Mouse (Mus musculus) heart, embryonic 15.5 days (tissue): Measurements from ENCODE around the gene Txndc11. TPM values are rescaled to one million over a fixed set of nuclear protein-coding genes. Genes with fewer than 3 reads are reported as not detected.
A peak's percentile ranks its signal among the peaks of the same experiment; 100 is the strongest.

Experiments used
- ATAC-seq: fragments of 200-750 bp; cut with Nextera tagmentation; replicated peaks from 2 replicates; pipeline ENCODE4 v1.8.0; 2017; ENCODE audit warnings: low read depth, moderate TSS enrichment; ENCODE audit not compliant: insufficient number of reproducible peaks, insufficient read depth, low FRiP score
- H3K27ac ChIP-seq: fragments of 300-500 bp; sonication (generic); 2 replicates; pipeline ENCODE4 v1.5.1; 2015; ENCODE audit warnings: mild to moderate bottlenecking, inconsistent platforms
- H3K27me3 ChIP-seq: fragments of 300-500 bp; sonication (generic); 2 replicates; pipeline ENCODE4 v1.6.1; 2015; ENCODE audit warnings: inconsistent platforms
- H3K36me3 ChIP-seq: fragments of 300-500 bp; sonication (generic); 2 replicates; pipeline ENCODE4 v1.6.1; 2015; ENCODE audit warnings: mild to moderate bottlenecking, inconsistent platforms
- H3K4me1 ChIP-seq: fragments of 300-500 bp; sonication (generic); replicated peaks from 2 replicates; pipeline ENCODE4 v1.6.1; 2015; ENCODE audit warnings: inconsistent platforms
- H3K4me2 ChIP-seq: fragments of 300-500 bp; sonication (generic); 2 replicates; pipeline ENCODE4 v1.6.1; 2015; ENCODE audit warnings: inconsistent platforms, mild to moderate bottlenecking, moderate library complexity
- H3K4me3 ChIP-seq: fragments of 300-500 bp; sonication (generic); 2 replicates; pipeline ENCODE4 v1.5.1; 2015; ENCODE audit warnings: mild to moderate bottlenecking, inconsistent platforms
- H3K9ac ChIP-seq: fragments of 300-500 bp; sonication (generic); 2 replicates; pipeline ENCODE4 v1.6.1; 2015; ENCODE audit warnings: mild to moderate bottlenecking, inconsistent platforms
- H3K9me3 ChIP-seq: fragments of 300-500 bp; sonication (generic); replicated peaks from 2 replicates; pipeline ENCODE4 v1.6.1; 2016; ENCODE audit warnings: inconsistent platforms
- WGBS: fragments of 180-500 bp; shearing (Covaris S2); methylation state at CpG from one replicate; pipeline ENCODE4 v1.1.7; 2015; ENCODE audit warnings: mixed read lengths; 5-methylcytosine and 5-hydroxymethylcytosine counted together
- microRNA-seq: library from miRNA; unstranded; fragments of <30 nt; microRNA quantifications from one replicate; pipeline ENCODE4, GENCODE M21; 2016
- polyA plus RNA-seq: library from polyadenylated mRNA; unstranded; fragments of >200 nt; fragmentation: Nextera tagmentation; extraction: Ambion mirVana; gene quantifications from 2 replicates; pipeline ENCODE4 v1.2.1, GENCODE M21; 2015

The Txndc11 gene
- polyA plus RNA-seq, 1 experiment from 2014 or later = 26.2 TPM

GRCm38 (mm10) chr16:11040603-11041002 is 93.8 kb downstream of the Txndc11 start:
- Histone ChIP-seq H3K36me3 (no peaks in the 10 kb centered on the region), H3K27me3 (no peaks in the 10 kb centered on the region), H3K9ac (no peak overlapping the region), H3K27ac (no peak overlapping the region), H3K4me1 (peaks cover 10% of the 10 kb centered on the region; the same call in 1 of the 2 replicates), H3K9me3 (no peaks in the 10 kb centered on the region), H3K4me2 (no peak overlapping the region), H3K4me3 (no peak overlapping the region)
- 69% methylated on average over 2 of the region's 2 CpGs for WGBS
- ATAC-seq = no peak

GRCm38 (mm10) chr16:11035790-11036431 is 98.5 kb downstream of the Txndc11 start:
- WGBS = 20% methylated on average over 15 of the region's 15 CpGs
- ATAC-seq = peak; percentile 58; the same call in 1 of the 2 replicates
- Histone ChIP-seq H3K27ac (no peak overlapping the region), H3K4me2 (peak overlapping the region; percentile 20), H3K9ac (no peak overlapping the region), H3K9me3 (no peaks in the 10 kb centered on the region), H3K4me3 (no peak overlapping the region), H3K36me3 (no peaks in the 10 kb centered on the region), H3K4me1 (peaks cover 7% of the 10 kb centered on the region; the same call in 1 of the 2 replicates), H3K27me3 (no peaks in the 10 kb centered on the region)

DNA sequence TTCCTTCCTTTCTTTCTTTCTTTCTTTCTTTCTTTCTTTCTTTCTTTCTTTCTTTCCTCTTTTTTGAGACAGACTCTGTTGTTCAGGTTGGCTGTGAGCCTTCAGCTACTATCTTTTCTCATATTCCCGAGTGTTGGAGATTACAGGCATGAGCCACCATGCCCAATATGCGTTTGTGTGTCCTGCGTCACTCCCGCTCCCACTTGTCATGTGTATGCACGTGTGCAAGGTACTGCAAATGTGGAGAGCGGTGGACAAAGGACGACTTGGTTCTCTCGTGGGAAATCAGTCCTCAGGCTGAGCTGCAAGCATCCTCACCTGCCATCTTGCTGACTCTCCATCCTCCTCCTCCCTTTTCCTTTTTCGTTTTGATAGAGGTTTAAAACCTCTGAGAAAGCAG is 99.2 kb downstream of the Txndc11 start:
- Histone ChIP-seq H3K27me3 (no peaks in the 10 kb centered on the region), H3K4me3 (no peak overlapping the region), H3K27ac (no peak overlapping the region), H3K4me1 (peaks cover 7% of the 10 kb centered on the region; the same call in 1 of the 2 replicates), H3K36me3 (no peaks in the 10 kb centered on the region), H3K4me2 (no peak overlapping the region), H3K9ac (no peak overlapping the region), H3K9me3 (no peaks in the 10 kb centered on the region)
- WGBS = 78% methylated on average over 9 of the region's 9 CpGs
- no peak for ATAC-seq

DNA sequence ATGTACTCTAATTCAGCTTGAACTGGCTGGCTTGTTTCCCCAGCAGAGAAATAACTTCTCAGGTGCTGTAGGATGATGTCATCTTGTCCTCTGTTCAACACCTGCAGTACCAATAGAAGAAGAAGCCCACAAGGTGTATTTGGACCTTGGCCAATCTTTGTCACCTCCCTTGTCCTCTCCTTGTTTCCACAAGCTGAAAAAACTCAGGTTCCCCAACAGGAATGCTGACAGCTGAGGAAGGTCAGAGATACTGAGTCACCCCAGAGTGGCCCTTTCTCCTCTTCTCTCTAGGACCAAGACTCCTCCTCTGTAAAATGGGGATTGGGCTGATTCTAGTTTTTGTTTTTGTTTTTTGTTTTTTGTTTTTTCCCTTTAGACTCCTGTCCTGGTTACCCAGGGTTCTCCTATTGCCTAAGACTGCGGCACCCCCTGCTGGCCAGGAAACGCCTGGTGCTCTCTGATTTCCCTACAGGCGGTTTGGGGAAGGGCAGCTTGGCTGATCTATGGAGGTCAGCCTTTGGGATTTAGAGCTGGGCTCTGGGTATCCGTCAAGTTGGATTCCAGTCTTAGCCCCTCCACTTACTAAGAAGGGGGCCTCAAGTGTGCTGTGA is 100.2 kb downstream of the Txndc11 start:
- no peaks in the 10 kb centered on the region for H3K9me3 ChIP-seq
- no peak overlapping the region for H3K4me2 ChIP-seq
- H3K27me3 ChIP-seq = no peaks in the 10 kb centered on the region
- H3K9ac ChIP-seq = no peak overlapping the region
- H3K36me3 ChIP-seq = no peaks in the 10 kb centered on the region
- H3K4me3 ChIP-seq = no peak overlapping the region
- peaks cover 7% of the 10 kb centered on the region; the same call in 1 of the 2 replicates for H3K4me1 ChIP-seq
- H3K27ac ChIP-seq = no peak overlapping the region
- no peak for ATAC-seq
- WGBS = 5% methylated on average over 4 of the region's 4 CpGs

DNA sequence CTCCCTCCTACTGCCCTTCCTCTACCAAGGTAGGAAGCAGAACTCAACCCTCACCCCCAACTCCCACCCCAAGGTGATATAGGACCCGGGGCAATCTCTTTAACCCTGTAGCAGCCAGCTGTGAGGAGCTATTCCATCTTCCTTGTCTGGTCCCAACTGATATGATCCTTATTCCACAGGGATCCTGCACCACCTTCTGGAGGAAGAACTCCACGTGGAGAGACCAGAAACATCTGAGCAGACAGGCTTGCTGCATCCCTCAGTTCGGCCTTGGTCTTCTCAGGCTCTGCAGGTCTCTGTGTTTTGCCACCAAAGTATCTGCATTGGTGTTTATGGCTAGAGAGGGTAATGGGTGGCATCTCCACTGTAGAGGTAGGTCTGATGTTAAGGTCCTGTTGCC is 103.1 kb downstream of the Txndc11 start:
- Histone ChIP-seq H3K4me1 (peaks cover 4% of the 10 kb centered on the region; the same call in 1 of the 2 replicates), H3K36me3 (no peaks in the 10 kb centered on the region), H3K4me3 (no peak overlapping the region), H3K4me2 (no peak overlapping the region), H3K27ac (no peak overlapping the region), H3K9me3 (no peaks in the 10 kb centered on the region), H3K27me3 (no peaks in the 10 kb centered on the region), H3K9ac (no peak overlapping the region)
- 38% methylated on average over 3 of the region's 3 CpGs for WGBS
- no peak for ATAC-seq

- Histone ChIP-seq H3K4me3 (no peak overlapping the region), H3K27ac (no peak overlapping the region), H3K9ac (no peak overlapping the region), H3K36me3 (no peaks in the 10 kb centered on the region), H3K4me2 (no peak overlapping the region), H3K9me3 (no peaks in the 10 kb centered on the region), H3K27me3 (no peaks in the 10 kb centered on the region), H3K4me1 (0 out of 2 replicates have a peak, but pooled peaks cover under 1% of the 10 kb centered on the region)
- no peak for ATAC-seq
- 75% methylated on average over 4 of the region's 4 CpGs for WGBS
Measured at GRCm38 (mm10) chr16:11030844-11031243, 103.6 kb downstream of the Txndc11 start.

- ATAC-seq = no peak
- no peaks in the 10 kb centered on the region for H3K4me1 ChIP-seq
- no peak overlapping the region for H3K27ac ChIP-seq
- H3K36me3 ChIP-seq = no peaks in the 10 kb centered on the region
- H3K9ac ChIP-seq = no peak overlapping the region
- H3K9me3 ChIP-seq = no peaks in the 10 kb centered on the region
- no peak overlapping the region for H3K4me3 ChIP-seq
- no peak overlapping the region for H3K4me2 ChIP-seq
- 79% methylated on average over 7 of the region's 7 CpGs for WGBS
- H3K27me3 ChIP-seq = no peaks in the 10 kb centered on the region
Measured at GRCm38 (mm10) chr16:11028206-11028605, 106.2 kb downstream of the Txndc11 start.

Small RNA genes within 50 kb of the gene (microRNA-seq; reads per million reads assigned to microRNA genes)
- 95.6 reads per million, percentile 49 among the genes with 10 or more reads in this experiment for gene Gm23935

Other genes starting within 250 kb of the Txndc11 start
- 34.0 and 43.3 TPM in 2 replicates for gene Snn, start 73.7 kb downstream of the Txndc11 start, polyA plus RNA-seq
- gene Litaf, start 68.5 kb downstream of the Txndc11 start, polyA plus RNA-seq = 66.8 and 75.0 TPM in 2 replicates
- gene Zc3h7a, start 41.7 kb upstream of the Txndc11 start, polyA plus RNA-seq = 55.8 and 71.4 TPM in 2 replicates
- 111 TPM in 2 replicates for gene Rsl1d1, start 68.7 kb upstream of the Txndc11 start, polyA plus RNA-seq
- 46.3 and 52.3 TPM in 2 replicates for gene Gspt1, start 119.7 kb upstream of the Txndc11 start, polyA plus RNA-seq
- gene Tnfrsf17, start 179.2 kb upstream of the Txndc11 start, polyA plus RNA-seq = 0.20 TPM in 1 of 2 replicates, not detected in the other
- 6.1 and 8.3 TPM in 2 replicates for gene Snx29, start 188.3 kb upstream of the Txndc11 start, polyA plus RNA-seq